Mouse (Mus musculus) spleen, postnatal 36 days (tissue): ENCODE measurements at regions not wholly inside any gene's neighbourhood (a gene's known extent, or its start where the extent isn't known, plus 50 kb on each side); places are given as distances from the start of the nearest gene placed in this dataset.

Experiments used
- DNase-seq, 2 experiments: peaks; one replicate each; pipeline ENCODE4 v3.0.0; 2022; ENCODE audit warnings: low spot score in 2 of 2, mixed read lengths in 1 of 2

DNA sequence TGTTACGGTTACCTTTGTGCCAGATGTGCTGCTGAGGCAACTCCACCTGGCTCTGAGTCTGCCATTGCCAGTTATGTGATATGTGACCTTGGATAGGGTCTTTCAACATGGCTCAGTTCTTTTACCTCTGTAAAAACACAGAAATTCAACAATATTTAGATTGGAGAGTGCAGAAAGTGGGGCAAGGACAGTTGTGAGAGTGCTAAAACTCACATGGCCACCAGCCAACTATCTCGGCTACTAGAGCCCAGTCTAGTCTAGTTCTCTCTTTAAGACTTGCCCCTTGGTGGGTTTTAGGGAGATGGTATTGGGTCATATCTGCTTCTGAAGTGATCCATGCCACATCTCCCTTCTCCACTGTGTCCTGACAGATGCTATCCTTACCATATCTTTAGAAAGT is 233.0 kb downstream of the Phf14 start:
- no peak for DNase-seq

DNA sequence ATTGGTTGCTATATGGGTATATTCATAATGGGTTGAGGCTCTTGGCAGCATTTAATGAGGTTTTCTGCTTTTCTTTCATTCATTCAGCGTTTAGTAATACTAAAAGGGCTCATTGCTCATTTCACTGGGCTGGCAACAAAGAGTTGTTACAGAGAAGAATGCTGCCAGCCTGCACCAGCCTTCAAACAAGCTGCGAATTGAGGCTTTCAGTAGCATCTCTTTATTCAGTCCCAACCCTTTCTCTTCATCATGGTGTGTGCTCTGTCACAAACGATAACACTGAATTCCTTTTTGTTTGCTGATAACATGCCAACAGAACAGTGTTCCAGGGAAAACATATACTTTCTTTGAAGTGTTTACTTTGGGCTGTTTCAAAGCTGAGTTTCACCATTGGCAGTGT is 237.6 kb downstream of the Phf14 start:
- no peak for DNase-seq

DNA sequence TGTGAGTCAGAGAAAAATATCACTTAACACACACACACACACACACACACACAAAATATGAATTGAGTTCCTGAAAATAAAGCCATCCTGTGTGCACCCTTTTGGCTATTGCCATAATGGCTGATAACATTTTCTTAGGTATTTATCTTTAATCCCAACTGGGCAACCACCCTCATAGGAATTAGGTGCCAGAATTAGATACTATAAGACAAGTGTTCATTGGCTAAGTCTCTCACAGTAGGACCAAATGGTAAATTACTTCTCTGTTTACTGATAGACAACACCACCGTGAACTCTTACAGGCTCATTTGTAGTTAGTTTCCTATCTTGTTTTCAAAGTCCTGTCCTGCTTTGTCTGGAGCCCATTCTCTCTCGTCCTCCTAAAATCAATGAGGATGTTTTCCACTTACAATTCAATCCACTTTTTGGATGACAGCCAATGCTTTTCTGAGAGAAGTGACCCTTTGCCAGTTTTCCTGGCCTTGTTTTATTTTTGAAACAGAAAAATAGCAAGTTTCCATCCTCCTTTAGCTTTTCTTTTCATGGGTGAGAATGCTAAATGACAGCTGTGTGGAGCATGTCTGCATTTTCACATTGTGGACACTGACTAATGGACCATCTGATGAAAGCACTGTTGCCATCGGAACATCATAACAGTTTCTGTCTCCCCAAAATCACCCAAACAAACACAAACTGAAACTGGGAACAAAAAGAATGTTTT is 243.2 kb downstream of the Phf14 start:
- no peak for DNase-seq

DNA sequence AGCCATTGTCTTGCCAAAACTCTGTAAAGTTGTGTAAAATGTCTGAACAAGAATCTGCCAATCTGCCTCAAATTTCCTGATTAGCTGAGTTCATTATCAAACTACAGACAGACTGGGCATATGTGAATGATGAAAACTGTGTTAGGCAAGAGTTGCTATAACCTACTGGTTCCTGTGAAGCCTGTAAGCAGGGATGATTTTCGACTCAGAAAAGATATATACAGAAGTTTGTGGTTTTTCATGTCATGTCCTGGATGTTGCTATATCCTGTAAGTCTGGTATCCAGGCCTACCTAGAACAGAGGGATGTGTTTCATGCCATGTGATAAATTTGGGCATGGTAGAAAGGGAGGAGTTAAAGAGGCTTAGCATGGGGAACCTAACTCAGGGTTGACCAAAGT is 256.4 kb downstream of the Phf14 start:
- no peak for DNase-seq

DNA sequence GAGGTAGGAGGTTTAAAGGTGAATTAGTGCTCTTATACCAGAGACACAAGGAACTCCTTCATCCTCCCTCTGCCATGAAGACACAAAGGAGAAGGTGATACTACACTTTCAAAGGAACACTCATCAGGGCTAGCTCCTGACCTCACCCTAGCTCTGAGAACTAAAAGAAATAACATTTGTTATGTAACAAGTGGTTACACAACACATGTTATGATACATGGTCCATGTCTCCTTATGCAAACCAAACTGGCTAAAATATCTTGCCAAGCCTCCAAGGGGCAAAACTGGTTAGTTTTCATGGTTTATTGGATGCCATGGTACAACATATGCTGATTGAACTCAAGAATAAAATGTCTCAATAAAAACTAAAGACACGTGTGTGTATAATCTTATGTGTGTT is 260.9 kb downstream of the Phf14 start:
- no peak for DNase-seq

DNA sequence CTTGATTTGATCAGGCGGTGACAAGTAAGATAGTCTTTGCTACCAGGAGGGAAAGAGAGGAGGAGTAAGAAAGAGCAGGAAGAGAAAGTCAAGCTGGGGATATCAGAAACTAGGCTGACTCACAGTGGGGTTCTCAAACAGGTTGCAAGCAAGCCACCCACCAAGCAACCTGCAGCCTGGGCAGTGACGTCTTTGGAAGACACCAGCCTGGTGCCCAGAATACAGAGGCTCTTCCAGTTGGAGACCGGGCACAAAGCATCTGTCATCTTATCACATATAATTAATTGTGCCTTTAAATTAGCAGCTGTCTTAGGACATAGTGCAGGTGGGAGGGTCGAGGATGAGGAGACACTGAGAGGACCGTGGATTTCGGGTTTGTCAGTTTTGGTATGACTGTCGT is 261.8 kb downstream of the Phf14 start:
- no peak for DNase-seq

DNA sequence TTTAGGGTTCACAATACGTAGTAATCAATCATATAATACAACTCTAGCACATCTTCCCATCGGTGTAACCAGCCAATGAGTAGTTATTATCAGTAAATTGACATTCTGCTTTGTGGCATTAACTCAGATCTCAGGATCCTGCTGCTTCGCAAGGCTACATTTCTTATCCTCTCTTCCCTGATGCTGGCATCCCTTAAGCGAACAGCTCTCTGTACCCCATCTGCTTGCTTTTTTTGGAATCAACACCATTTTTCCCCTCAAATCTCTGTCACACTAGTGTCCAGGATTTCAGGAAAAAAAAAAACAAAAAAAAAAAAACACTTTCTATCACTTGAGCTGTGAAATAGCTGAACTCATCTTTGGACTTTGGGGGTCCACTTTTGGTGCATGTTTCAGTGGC is 263.1 kb downstream of the Phf14 start:
- DNase-seq: no peak

DNA sequence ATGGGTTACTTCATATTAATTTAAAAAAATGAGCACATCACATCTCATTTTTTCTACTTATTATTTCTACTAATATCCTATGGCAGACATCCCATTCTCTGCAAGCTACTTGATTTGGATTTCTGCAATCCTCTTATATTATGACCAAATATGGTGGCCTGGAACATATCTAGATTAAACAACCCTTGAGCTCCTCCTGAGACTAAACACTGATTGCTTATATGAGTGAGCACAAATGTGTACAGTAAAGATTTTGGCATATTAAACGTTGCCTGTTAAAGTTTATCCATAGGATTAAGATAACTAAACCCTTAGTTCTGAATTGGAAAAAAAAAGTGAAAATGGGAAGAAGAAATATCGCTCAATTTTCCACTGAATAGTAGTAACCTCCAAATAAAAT is 263.6 kb downstream of the Phf14 start:
- no peak for DNase-seq

DNA sequence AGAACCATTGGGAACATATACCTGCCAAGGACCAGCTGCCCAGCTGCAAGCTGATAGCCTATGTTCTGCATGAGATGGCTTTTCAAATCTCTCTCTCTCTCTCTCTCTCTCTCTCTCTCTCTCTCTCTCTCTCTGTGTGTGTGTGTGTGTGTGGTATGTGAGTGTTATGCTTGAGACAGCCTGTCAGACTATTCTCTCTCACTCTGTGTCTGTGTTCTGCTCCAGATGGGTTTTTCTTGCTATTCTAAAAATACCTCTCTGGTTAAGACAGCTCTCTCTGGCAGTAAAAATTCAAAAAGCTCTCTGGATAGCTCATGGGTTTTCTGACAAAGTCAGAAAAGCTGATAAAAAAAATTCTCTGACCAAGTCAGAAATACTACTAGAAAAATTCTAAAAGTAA is 270.4 kb downstream of the Phf14 start:
- no peak for DNase-seq

DNA sequence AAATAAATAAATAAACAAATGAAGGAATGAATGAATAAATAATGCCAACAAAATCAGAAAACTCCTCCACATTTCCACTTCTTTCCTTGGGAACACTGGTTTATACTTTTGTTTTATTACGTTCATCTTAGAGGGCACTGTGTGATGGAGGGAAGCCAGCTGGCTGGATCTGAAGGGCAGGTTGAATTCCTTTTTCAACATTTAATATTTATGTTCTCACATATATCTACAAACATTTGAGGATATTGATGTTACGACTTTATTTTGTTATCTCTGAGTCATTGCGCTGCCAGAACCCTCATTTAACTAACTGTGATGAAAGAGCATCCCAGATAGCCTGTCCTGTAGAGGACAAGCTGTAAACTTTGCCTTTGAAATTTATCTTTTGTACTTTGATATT is 273.3 kb downstream of the Phf14 start:
- no peak for DNase-seq

DNA sequence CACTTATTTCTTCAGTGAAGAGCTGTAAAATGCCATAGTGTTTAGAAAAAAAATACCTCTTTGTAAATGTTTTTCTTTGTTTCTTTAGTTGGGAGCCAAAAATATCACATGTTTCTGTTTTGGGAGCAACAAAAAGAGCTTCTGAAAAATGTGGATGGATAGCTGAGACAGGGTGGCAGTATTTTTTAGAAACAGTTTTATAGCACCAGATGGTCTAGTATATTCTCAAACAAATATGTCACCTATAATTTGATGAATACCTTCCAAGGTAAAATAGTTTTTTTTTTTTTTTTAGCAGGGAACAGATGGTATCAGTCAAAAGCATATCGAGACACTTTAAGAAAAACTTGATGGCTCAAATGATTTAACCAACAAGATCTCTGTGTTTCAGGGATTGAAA is 302.6 kb downstream of the Phf14 start:
- DNase-seq: no peak

DNA sequence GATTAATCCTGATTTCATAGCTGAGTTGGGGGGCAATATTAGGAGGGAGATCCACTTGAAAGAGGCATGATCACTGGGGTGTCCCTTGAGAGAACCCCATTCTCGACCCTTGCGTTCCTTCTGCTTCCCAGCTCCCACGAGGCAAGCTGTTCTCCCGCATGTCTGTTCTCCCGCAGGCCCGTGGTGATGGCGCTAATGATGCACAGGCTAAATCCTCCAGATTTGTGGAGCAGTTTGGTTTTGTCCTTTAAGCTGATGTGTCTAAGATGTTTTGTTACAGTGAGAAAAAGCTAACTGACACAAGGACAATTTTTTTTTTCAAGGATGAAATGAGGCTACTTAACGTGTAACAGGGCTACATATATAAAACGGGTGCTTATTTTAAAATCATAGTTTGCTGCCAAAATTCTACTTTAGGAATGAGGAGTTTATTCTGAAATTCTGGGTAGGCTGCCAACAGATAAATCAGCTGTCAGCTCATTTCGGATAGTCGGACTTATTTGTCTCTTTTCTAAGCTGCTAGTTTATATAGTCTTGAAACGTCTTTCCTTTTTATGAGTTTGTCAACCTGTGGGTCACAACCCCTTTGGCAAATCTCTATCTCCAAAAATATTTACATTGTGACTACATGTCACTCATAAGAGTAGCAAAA is 307.0 kb downstream of the Phf14 start:
- DNase-seq: no peak

DNA sequence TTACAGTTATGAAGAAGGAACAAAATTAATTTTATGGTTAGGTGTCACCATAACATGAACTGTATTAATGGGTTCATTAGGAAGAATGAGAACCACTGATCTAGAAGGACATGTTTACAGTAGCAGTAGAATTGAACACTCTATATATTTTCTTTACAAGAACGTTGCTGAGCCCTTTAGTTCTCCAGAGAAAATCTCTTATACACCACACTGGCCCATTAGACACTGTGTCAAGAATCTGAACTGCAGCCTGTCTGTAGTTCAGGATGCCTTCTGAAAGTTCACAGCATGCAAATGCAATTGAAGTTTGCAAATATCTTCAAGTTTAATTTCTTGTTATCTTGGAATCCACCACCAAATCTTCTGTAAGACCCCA is 307.6 kb downstream of the Phf14 start:
- no peak for DNase-seq

DNA sequence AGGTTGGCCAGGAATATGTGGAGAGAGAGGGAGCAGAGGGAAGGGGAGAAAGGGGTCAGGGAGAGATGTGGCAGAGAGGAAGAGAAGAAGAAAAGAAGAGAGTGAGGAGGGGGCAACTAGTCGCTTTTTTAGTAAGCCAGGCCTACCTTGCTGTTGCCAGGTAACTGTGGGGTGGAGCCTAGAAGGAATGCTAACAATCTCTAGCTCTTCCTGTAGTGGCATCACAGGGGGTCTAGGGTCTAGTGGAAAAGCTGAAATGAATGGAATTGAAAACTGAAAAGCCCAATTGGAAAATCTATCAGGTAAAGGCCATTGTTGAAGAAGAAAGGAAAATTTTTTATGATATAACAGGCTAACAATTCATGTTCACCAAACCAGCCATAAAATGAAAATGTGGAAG is 336.5 kb downstream of the Phf14 start:
- DNase-seq: no peak

DNA sequence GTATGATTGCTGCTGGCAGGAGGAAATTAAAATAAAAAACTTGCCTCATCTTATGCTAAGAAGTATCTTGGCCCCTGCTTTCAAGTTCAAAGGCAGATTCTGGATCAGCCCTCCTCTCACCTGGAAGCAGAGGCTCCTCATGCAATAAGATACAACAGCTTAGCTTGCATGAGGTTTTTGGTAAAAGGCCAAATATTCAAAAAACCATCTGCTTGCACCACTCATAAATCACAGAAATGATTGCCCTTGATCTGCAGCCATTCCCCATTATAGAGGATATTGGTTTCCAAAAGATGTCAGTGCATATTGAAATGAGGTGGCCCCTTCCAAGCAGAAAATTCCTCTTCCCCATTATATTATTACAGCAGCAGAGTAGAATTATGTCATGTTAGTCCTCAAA is 340.4 kb downstream of the Phf14 start:
- no peak for DNase-seq

DNA sequence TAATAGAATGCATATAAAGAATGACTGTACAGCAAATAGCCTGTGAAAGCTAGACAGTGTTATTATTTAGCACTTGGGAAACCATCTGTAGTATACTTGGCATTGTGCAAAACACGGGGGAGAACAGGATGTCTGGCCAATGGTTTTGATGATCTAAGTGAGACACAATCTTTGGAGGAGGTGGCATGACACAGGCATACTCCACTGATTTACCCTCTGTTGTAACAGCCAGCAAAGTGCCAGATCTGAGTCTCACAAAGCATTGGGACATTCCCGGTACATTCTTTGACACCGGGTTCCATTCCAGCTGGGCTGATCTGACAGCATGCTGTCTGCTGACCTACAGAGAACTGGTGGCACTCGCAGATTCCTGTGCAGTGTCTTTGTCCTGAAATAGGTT is 341.0 kb downstream of the Phf14 start:
- no peak for DNase-seq

DNA sequence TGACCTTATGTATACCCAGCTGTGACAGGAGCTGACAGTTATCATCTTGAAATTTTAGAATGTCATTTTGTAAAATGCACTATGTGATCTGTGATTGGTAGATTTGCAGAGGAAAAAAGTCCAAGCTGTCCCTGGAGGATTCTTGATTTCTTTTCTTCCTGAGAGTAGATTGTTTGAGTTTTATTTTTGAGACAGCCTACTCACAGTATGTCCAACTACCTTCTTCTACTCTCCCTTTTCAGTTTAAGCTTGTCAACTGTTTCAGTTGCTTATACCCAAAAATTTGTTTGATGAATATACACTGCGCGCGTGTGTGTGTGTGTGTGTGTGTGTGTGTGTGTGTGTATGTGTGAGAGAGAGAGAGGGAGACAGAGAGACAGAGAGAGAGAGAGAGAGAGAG is 346.9 kb downstream of the Phf14 start:
- no peak for DNase-seq

DNA sequence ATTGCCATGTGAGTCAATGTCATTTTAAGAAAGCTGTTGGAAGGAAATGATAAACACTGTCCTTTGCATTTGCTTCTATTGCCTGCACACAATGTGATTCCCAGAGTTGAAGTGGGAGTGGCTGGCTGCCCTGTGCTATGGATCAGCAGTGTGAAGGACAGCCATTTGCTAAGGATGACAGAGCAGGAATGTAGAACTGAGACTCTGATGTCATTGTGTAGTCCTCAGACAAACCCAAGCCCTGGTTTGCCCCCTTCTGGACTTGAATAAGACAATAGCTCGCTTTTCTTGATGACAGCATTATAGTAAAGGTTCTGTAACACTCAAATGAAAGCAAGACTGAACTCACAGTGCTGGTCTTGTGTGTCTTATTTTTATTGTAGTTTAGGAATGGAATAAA is 347.8 kb downstream of the Phf14 start:
- DNase-seq: no peak

DNA sequence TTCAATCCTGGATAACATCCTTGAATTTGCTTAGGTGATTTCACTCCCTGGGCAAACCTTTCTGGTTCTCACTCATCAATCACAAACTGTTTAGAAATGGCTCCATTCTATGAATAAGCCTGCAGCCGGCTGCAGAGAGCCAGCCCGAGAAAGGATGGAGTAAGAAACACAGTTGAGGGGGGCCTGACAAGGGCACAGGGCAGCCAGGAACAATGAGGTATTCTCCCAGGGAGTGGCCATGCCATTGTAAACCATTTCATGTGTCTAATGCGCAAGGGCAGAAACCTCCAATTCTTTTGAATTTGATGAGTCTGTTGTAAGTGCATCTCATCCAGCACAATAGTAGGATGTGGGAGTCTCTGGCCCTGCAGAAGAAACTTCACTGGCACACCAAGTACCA is 350.7 kb downstream of the Phf14 start:
- no peak for DNase-seq

DNA sequence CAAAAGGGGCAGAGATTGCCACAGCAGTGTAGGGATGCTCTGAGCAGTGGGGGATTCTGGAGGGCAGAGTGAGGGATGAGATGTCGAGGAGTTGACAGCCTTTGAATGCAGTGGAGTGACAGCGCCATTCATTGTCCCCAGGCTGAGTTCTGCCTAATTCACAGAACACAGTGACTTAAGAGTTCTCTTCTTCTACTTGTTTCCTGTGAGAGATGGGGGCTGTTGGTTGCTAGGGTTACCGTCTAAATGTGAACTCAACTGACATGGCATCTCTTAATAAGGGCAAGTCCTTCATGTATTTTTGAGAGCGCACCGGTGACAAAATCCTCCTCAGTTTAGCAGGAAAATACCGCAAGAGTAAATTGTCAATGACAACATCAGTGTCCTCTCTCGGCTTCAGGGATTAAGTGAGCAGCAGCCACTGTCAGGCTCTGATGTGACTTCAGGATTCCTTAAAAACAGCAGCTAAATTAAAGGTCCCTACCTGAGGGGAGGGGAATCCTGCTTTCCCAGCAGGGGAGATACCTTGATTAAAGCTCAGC is 351.4 kb downstream of the Phf14 start:
- no peak for DNase-seq

DNA sequence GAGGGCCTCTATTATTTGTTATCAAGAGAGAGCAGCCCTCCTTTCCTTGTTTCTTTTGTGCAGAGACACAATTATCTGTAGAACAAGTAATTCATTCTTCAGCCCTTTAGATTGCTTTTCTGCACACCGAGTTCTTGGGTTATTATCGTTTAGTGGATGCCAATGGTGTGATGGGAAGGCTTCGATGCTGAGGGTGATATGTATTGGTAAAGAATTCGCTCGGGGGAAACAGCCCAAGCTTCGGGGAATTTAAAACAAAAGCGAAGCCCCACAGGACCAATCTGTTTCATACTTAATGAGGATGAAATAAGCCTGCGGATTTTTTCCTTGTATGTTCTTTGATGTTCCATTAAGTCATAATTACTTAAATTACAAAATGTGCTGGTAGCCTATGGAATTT is 352.0 kb downstream of the Phf14 start:
- no peak for DNase-seq

DNA sequence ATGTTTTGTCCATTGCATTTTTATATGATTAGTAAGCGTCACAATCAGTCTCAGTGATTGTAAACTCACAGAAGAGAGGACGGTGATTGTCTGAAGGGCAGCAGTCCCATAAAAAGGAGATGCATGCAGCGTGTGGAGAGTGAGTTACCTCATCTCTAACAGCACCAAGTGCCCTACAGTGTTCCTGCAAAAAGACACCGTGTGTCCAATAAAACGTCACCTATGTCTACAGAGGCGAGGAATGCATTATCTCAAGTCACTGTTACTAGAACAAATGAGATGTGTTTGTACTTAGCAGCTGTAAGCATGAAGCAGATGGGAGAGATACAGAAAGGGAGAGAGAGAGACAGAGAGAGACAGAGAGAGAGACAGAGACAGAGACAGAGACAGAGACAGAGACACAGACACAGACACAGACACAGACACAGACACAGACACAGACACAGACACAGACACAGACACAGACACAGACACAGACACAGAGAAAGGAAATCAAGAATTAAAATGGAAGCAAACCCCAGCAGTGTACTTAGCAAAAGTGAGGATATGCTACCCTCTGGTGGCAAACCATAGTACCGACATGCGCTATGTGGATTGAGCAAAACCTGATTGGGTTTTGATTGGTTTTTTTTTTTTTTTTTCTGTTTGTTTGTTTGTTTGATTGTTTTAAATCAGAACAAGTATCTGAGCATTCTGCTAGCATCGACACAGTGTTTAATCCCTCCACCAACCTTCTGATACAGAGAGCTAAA is 352.9 kb downstream of the Phf14 start:
- DNase-seq: peak in 1 of 2 experiments; percentile 5
